Mouse (Mus musculus): ENCODE measurements at regions not wholly inside any gene's neighbourhood (a gene's known extent, or its start where the extent isn't known, plus 50 kb on each side); places are given as distances from the start of the nearest gene placed in this dataset.

DNA sequence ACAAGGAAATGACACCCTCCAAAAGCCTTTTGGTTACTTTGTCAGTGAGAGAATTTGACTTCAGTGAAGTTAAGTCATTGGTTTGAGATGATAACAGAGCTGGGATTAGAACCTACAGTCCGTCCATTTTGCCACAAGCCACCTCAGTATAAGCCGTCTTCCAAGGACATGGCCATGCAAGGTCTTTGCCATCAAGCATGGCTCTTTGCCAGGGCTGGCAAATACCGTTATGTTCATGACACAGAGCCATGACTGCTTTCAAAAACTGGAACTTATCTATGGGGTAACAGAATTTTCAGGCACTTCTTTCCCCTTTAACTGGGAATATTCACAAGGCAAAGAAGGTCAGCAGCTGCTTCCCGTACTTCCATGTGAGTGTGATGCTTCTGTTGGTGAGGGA, 441.9 kb upstream of the Fam19a5 start:
- ATAC-seq (ENCODE audit: low read depth) (no peak), DNase-seq (no peak)
- peaks cover 7% of the 10 kb centered on the region for H3K9me3 ChIP-seq (replicated peaks)
- no peak overlapping the region for H3K4me2 ChIP-seq
- H3K9ac ChIP-seq, result no peak overlapping the region
- H3K36me3 ChIP-seq, result no peaks in the 10 kb centered on the region
- no peaks in the 10 kb centered on the region for H3K4me1 ChIP-seq (replicated peaks)
- 61% methylated on average over 4 of the region's 4 CpGs for WGBS (ENCODE audit: insufficient replicate concordance)
- H3K27ac ChIP-seq, result no peak overlapping the region
- H3K4me3 ChIP-seq (replicated peaks), result no peak overlapping the region
- no peaks in the 10 kb centered on the region for H3K27me3 ChIP-seq

DNA sequence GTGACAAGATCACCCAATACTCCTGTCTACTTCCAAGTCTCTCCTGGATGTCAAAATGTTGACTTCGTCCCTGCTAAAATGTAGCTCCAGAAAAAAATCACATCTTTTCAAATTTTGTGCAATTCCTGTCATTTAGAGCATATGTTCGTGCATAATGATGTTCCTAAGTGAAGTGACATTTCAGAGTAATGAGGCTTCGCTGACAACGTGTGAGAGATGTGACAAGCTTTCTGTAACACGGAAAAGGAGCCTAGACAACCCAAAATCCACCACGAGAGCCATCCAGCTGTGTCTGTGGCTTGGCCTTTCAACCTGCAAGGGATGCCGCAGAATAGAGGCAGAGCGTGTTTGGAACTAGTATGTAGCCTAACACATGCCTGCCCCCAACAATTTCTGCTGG, 438.1 kb upstream of the Fam19a5 start:
- WGBS (ENCODE audit: insufficient replicate concordance), result 68% methylated on average over 8 of the region's 8 CpGs
- DNase-seq (no peak), ATAC-seq (ENCODE audit: low read depth) (no peak)
- Histone ChIP-seq H3K36me3 (no peaks in the 10 kb centered on the region), H3K4me2 (no peak overlapping the region), H3K4me1 (replicated peaks) (no peaks in the 10 kb centered on the region), H3K27me3 (no peaks in the 10 kb centered on the region), H3K27ac (no peak overlapping the region), H3K4me3 (replicated peaks) (no peak overlapping the region), H3K9ac (no peak overlapping the region), H3K9me3 (replicated peaks) (peaks cover 7% of the 10 kb centered on the region)

DNA sequence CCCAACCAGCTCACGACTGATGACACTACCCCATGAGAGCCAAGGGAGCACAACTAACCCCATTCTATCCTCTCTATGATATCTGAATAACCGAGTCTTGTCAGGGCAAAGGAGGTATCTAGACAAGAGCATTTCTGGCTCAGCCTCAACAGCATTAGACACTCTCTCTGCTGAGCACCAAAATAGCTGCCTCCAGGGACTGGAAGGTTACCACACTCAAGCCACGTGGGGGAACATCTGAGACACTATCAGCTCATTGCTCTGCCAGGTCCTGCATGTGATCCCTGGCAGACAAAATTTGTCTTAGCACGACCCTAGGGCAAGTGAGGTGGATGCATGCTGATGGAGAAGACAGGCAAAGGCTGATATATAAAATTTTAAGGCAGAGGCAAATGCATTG, 436.4 kb upstream of the Fam19a5 start:
- no peak overlapping the region for H3K4me2 ChIP-seq
- H3K36me3 ChIP-seq, result no peaks in the 10 kb centered on the region
- ATAC-seq (ENCODE audit: low read depth) (no peak), DNase-seq (no peak)
- no peaks in the 10 kb centered on the region for H3K27me3 ChIP-seq
- WGBS (ENCODE audit: insufficient replicate concordance), result 49% methylated on average over 4 of the region's 4 CpGs
- peaks cover 7% of the 10 kb centered on the region for H3K9me3 ChIP-seq (replicated peaks)
- H3K4me3 ChIP-seq (replicated peaks), result no peak overlapping the region
- H3K9ac ChIP-seq, result no peak overlapping the region
- H3K27ac ChIP-seq, result no peak overlapping the region
- H3K4me1 ChIP-seq (replicated peaks), result no peaks in the 10 kb centered on the region

DNA sequence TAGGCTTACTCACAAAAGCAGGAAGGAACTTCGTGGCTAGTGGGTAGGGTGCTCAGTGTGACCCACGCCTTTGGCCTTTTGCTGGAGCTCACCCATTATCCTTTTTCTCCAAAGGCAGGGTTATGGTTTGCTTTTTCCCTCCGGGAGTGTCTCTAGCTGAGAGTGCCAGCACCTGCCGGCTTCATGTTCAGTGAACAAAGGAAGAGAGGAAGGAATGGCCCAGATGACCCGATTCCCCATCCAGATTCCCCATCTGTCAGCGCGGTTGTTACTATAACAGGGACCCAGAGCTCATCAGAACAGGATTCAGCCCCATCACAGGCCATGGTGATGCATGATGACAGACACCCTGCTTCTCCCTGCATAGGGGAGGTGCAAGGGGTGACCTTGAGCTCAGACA, 435.7 kb upstream of the Fam19a5 start:
- no peak overlapping the region for H3K4me2 ChIP-seq
- no peak overlapping the region for H3K4me3 ChIP-seq (replicated peaks)
- H3K27me3 ChIP-seq, result no peaks in the 10 kb centered on the region
- peaks cover 7% of the 10 kb centered on the region for H3K9me3 ChIP-seq (replicated peaks)
- no peaks in the 10 kb centered on the region for H3K4me1 ChIP-seq (replicated peaks)
- H3K27ac ChIP-seq, result no peak overlapping the region
- no peak for DNase-seq
- H3K9ac ChIP-seq, result no peak overlapping the region
- no peak for ATAC-seq (ENCODE audit: low read depth)
- H3K36me3 ChIP-seq, result no peaks in the 10 kb centered on the region
- WGBS (ENCODE audit: insufficient replicate concordance), result 42% methylated on average over 7 of the region's 7 CpGs

DNA sequence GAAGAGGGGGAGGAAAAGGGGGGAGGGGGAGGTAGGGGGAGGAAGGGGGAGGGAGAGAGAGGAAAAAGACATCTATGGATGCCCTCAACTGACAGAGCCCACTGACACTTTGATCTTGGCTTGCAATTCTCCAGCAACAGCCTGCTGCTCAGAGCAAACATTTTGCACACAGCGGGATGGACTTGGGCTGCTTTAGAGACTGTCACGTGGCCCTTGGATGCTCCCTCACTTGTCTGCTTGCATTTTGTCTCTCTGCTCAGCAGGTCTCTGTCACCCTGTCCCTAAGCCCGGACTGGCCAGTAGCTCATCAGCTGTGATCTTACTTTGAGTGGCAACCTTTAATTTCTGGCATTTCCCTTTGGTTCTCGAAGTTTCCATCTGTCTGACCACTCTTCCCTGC, 421.4 kb upstream of the Fam19a5 start:
- H3K36me3 ChIP-seq, result no peaks in the 10 kb centered on the region
- H3K4me1 ChIP-seq (replicated peaks), result no peaks in the 10 kb centered on the region
- no peaks in the 10 kb centered on the region for H3K9me3 ChIP-seq (replicated peaks)
- DNase-seq (no peak), ATAC-seq (ENCODE audit: low read depth) (no peak)
- H3K27me3 ChIP-seq, result no peaks in the 10 kb centered on the region
- H3K4me2 ChIP-seq, result no peak overlapping the region
- H3K9ac ChIP-seq, result no peak overlapping the region
- H3K4me3 ChIP-seq (replicated peaks), result no peak overlapping the region
- 22% methylated on average over 4 of the region's 4 CpGs for WGBS (ENCODE audit: insufficient replicate concordance)
- no peak overlapping the region for H3K27ac ChIP-seq

DNA sequence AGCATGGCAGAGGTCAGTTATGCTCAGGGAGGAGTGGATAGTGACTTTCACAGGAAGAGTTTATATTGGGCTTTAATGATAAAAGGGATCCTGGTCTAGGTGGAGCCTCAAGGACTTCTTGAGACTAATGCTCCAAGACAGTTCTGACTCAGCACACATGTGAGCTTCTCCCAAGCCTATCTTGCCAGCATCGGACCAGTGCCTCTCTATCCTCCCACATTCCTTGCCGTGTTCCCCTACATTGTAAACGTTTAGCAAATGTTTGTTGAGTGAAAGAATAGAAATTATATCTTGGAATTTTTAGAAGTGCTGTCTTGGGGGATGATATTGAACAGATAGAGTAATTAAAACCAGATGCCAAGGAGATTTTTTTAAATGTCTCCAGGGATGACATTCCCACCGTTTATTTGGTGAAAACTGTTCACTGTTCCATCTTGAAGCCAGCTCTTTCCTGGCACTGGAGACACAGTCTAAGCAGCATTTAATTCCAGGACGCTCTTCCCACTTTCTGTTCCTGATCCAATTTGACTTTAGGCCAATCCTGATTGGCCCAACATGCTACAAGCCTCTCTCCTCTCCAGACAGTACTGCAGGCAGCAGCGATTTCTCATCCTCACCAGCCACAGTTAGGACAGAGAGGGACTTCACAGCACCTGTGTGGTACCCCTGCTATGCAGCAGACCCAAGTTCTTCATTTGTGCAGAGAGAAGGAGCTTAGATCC, 418.5 kb upstream of the Fam19a5 start:
- H3K4me2 ChIP-seq, result no peak overlapping the region
- H3K9ac ChIP-seq, result no peak overlapping the region
- H3K4me1 ChIP-seq (replicated peaks), result no peaks in the 10 kb centered on the region
- 53% methylated on average over 6 of the region's 6 CpGs for WGBS (ENCODE audit: insufficient replicate concordance)
- DNase-seq, result no peak
- no peaks in the 10 kb centered on the region for H3K27me3 ChIP-seq
- no peaks in the 10 kb centered on the region for H3K36me3 ChIP-seq
- no peak overlapping the region for H3K4me3 ChIP-seq (replicated peaks)
- no peak overlapping the region for H3K27ac ChIP-seq
- no peaks in the 10 kb centered on the region for H3K9me3 ChIP-seq (replicated peaks)
- no peak for ATAC-seq (ENCODE audit: low read depth)

DNA sequence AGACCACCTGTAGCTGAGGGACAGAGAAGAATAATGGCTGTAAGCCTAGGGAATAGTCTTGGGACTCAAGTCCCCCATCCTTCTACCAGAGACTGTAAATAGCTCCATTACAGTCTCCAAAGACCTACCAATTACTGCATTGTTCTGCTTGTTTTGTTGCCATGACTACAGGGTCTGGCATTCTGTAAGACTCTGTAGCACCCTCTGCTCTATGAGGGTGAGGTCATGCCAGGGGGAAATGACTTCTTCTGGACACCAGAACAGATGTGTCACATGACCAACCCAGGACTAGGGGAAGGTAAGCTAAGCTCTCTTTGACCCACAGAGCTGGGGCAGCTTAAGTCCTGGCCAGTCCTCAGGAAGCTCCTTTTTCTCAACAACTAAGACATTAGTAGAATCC, 405.2 kb upstream of the Fam19a5 start:
- H3K27me3 ChIP-seq, result no peaks in the 10 kb centered on the region
- DNase-seq, result no peak
- no peak overlapping the region for H3K4me3 ChIP-seq (replicated peaks)
- no peaks in the 10 kb centered on the region for H3K4me1 ChIP-seq (replicated peaks)
- no peak overlapping the region for H3K9ac ChIP-seq
- no peak overlapping the region for H3K4me2 ChIP-seq
- no peak for ATAC-seq (ENCODE audit: low read depth)
- H3K9me3 ChIP-seq (replicated peaks), result no peaks in the 10 kb centered on the region
- H3K36me3 ChIP-seq, result no peaks in the 10 kb centered on the region
- H3K27ac ChIP-seq, result no peak overlapping the region

DNA sequence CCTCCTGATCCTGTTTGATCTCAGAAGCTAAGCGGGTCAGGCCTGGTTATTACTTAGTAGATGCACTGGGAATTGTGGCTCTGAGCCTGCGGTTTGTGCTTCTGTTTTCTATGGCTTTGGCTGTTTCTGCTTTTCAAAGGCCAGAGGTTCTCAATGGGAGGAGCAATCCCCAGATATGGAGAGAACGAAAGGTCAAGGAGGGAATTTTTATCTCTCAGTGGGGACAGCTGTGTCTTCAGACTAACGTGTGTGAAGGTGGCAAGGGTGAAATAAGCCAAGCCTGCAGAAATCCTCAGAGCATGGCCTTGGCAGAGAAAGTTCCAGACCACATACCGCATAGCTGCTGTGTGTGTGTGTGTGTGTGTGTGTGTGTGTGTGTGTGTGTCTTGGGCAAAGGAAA, 375.0 kb upstream of the Fam19a5 start:
- Histone ChIP-seq H3K4me1 (replicated peaks) (no peaks in the 10 kb centered on the region), H3K27ac (no peak overlapping the region), H3K27me3 (no peaks in the 10 kb centered on the region), H3K4me3 (replicated peaks) (no peak overlapping the region), H3K36me3 (no peaks in the 10 kb centered on the region), H3K9me3 (replicated peaks) (peaks cover 3% of the 10 kb centered on the region; the same call in 1 of the 2 replicates), H3K4me2 (no peak overlapping the region), H3K9ac (no peak overlapping the region)
- ATAC-seq (ENCODE audit: low read depth), result no peak
- no peak for DNase-seq
- WGBS (ENCODE audit: insufficient replicate concordance), result 55% methylated on average over 5 of the region's 5 CpGs

DNA sequence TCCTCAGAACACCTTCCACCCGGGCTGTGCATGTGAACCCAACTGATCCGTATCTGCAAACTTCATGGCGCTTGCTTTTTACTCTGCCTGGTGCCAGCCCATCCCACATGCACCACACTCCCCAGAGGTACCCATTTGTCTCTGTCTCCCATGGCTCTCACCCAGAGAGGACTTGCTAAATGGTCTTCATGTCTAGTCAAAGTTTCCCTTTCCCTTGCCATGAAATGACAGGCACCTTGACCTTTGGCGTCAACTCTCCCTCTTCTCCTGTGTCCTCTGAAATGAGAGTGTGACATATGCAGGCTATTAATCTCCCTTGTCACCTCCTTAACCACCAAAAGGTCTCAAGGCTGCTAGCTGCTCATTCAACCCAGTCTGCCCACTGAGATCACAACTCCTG, 373.2 kb upstream of the Fam19a5 start:
- 54% methylated on average over 4 of the region's 4 CpGs for WGBS (ENCODE audit: insufficient replicate concordance)

DNA sequence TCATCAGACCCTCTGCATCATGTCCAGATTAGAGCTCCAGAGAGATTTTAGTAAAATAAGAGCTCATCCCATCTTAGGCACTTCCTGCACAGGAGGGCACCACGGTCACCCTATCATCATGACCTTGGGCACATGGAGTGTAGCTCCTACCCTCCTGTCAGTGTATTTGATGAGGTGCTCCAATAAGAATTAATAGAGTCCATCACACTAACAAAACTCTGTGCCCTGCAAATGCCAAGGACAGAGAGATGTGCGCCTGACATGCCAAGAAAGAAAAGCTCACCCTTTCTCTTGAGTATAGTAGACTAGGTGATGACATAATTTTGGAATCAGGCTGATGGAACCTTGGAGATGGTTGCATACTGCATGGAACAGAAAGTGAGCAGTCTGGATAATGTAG, 371.0 kb upstream of the Fam19a5 start:
- no peak overlapping the region for H3K9ac ChIP-seq
- no peak overlapping the region for H3K27ac ChIP-seq
- H3K27me3 ChIP-seq, result no peaks in the 10 kb centered on the region
- 69% methylated on average over 2 of the region's 2 CpGs for WGBS (ENCODE audit: insufficient replicate concordance)
- DNase-seq (no peak), ATAC-seq (ENCODE audit: low read depth) (no peak)
- H3K9me3 ChIP-seq (replicated peaks), result peaks cover 8% of the 10 kb centered on the region
- H3K36me3 ChIP-seq, result no peaks in the 10 kb centered on the region
- H3K4me1 ChIP-seq (replicated peaks), result no peaks in the 10 kb centered on the region
- no peak overlapping the region for H3K4me2 ChIP-seq
- H3K4me3 ChIP-seq (replicated peaks), result no peak overlapping the region

More for the DNA sequence above, 373.2 kb upstream of the Fam19a5 start:
- no peak overlapping the region for H3K27ac ChIP-seq
- no peak overlapping the region for H3K9ac ChIP-seq
- H3K4me1 ChIP-seq (replicated peaks), result no peaks in the 10 kb centered on the region
- no peaks in the 10 kb centered on the region; the same call in 1 of the 2 replicates for H3K9me3 ChIP-seq (replicated peaks)
- no peak for ATAC-seq (ENCODE audit: low read depth)
- no peaks in the 10 kb centered on the region for H3K27me3 ChIP-seq
- no peak overlapping the region for H3K4me2 ChIP-seq
- DNase-seq, result no peak
- no peak overlapping the region for H3K4me3 ChIP-seq (replicated peaks)
- H3K36me3 ChIP-seq, result no peaks in the 10 kb centered on the region

DNA sequence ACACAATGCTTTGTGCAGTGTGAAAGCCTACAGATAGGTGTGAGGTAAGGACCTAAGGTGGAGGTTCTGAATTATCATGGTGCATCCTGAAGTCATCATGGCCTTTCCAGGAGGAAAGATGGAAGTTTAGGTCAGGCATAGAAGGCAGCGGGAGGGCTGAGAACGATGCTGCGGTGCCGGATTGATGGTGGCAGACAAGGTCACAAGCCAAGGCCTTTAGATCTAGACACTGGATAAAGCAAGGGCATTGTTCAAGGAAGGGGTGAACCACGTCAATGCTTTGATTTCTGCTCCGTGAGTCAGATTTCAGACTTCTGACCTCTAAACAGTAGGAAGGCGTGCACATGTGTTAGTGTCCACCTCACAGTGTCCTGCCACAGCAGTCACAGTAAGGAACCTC, 365.5 kb upstream of the Fam19a5 start:
- Histone ChIP-seq H3K27me3 (no peaks in the 10 kb centered on the region), H3K27ac (no peak overlapping the region), H3K9ac (no peak overlapping the region), H3K9me3 (replicated peaks) (peaks cover 11% of the 10 kb centered on the region), H3K4me1 (replicated peaks) (no peaks in the 10 kb centered on the region), H3K4me3 (replicated peaks) (no peak overlapping the region), H3K36me3 (no peaks in the 10 kb centered on the region), H3K4me2 (no peak overlapping the region)
- 73% methylated on average over 7 of the region's 7 CpGs for WGBS (ENCODE audit: insufficient replicate concordance)
- DNase-seq (no peak), ATAC-seq (ENCODE audit: low read depth) (no peak)

DNA sequence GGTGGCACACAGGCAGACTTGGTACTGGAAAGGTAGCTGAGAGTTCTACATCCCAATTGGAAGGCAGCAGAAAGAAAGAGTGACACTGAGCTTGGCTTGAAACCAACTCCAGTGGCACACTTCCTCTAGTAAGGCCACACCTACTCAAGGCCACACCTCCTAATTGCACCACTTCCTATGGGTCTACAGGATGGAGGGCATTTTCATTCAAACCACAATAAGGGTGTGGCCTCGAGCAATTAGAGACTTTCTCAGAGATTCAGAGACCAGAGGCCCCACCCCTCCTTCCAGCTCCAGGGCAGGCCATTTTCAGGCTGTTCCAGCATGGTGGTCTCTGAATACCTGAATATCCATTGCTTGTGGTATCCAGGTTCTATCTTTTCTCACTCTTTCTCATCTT, 363.3 kb upstream of the Fam19a5 start:
- no peak for ATAC-seq (ENCODE audit: low read depth)
- no peaks in the 10 kb centered on the region for H3K27me3 ChIP-seq
- no peak overlapping the region for H3K4me2 ChIP-seq
- no peak overlapping the region for H3K4me3 ChIP-seq (replicated peaks)
- H3K9ac ChIP-seq, result no peak overlapping the region
- peaks cover 11% of the 10 kb centered on the region for H3K9me3 ChIP-seq (replicated peaks)
- H3K36me3 ChIP-seq, result no peaks in the 10 kb centered on the region
- WGBS (ENCODE audit: insufficient replicate concordance), result 26% methylated on average over 1 of the region's 1 CpGs
- no peak overlapping the region for H3K27ac ChIP-seq
- no peaks in the 10 kb centered on the region for H3K4me1 ChIP-seq (replicated peaks)
- DNase-seq, result no peak
